Mouse (Mus musculus) ES-E14 (cell line): ENCODE measurements around the gene Sema6b. TPM values are rescaled to one million over a fixed set of nuclear protein-coding genes. Genes with fewer than 3 reads are reported as not detected.

ENCODE experiments used
- DNase-seq: peaks from one replicate; pipeline ENCODE4 v3.0.0-alpha.2; 2013; ENCODE audit warnings: low read depth, low spot score
- H3K27ac ChIP-seq: 2 replicates; pipeline ENCODE4 v1.5.1; 2012; ENCODE audit warnings: low read depth, mild to moderate bottlenecking, low read length, moderate library complexity, mixed read lengths; ENCODE audit not compliant: poor library complexity, insufficient read depth, severe bottlenecking
- H3K36me3 ChIP-seq: 2 replicates; pipeline ENCODE4 v1.6.1; 2012; ENCODE audit warnings: mild to moderate bottlenecking, low read length, moderate library complexity, mixed read lengths; ENCODE audit not compliant: control insufficient read depth, poor library complexity, insufficient read depth, severe bottlenecking
- H3K4me1 ChIP-seq, 2 experiments: fragments of 150-350 bp in 1 of 2; sonication (generic) in 1 of 2; 2 replicates each; pipeline ENCODE4 v1.6.1; 2012; ENCODE audit warnings: low read length in 2 of 2, mild to moderate bottlenecking in 1 of 2, mixed read lengths in 1 of 2; ENCODE audit not compliant: control insufficient read depth in 2 of 2, insufficient read depth in 2 of 2, poor library complexity in 1 of 2
- H3K4me3 ChIP-seq, 2 experiments: fragments of 150-350 bp in 1 of 2; sonication (generic) in 1 of 2; 2 replicates each; pipeline ENCODE4 v1.5.1; 2012; ENCODE audit warnings: low read length in 2 of 2, low read depth in 1 of 2, mild to moderate bottlenecking in 1 of 2, mixed read lengths in 1 of 2; ENCODE audit not compliant: insufficient read depth in 1 of 2, poor library complexity in 1 of 2, severe bottlenecking in 1 of 2
- H3K9ac ChIP-seq: 2 replicates; pipeline ENCODE4 v1.6.1; 2012; ENCODE audit warnings: low read depth, mild to moderate bottlenecking, low read length, mixed read lengths; ENCODE audit not compliant: poor library complexity, insufficient read depth, severe bottlenecking
- H3K9me3 ChIP-seq: fragments of 150-350 bp; sonication (generic); 2 replicates; pipeline ENCODE4 v1.6.1; 2012; ENCODE audit warnings: low read depth, mild to moderate bottlenecking, low read length; ENCODE audit not compliant: control insufficient read depth, insufficient read depth
- CHD2 ChIP-seq: IDR thresholded peaks from 2 replicates; pipeline ENCODE4 v1.6.1; 2014; ENCODE audit warnings: mild to moderate bottlenecking, low read depth, low read length, inconsistent platforms
- HCFC1 ChIP-seq: IDR thresholded peaks from 2 replicates; pipeline ENCODE4 v1.6.1; 2012; ENCODE audit warnings: low read length, inconsistent platforms, borderline replicate concordance; ENCODE audit not compliant: insufficient read depth
- MAFK ChIP-seq: IDR thresholded peaks from 2 replicates; pipeline ENCODE4 v1.6.1; 2014; ENCODE audit warnings: mild to moderate bottlenecking, low read depth, low read length, inconsistent platforms; ENCODE audit not compliant: insufficient read depth
- ZC3H11A ChIP-seq: IDR thresholded peaks from 2 replicates; pipeline ENCODE4 v1.6.1; 2012; ENCODE audit warnings: low read depth, mild to moderate bottlenecking, inconsistent platforms, low read length, borderline replicate concordance
- ZNF384 ChIP-seq: IDR thresholded peaks from 2 replicates; pipeline ENCODE4 v1.6.1; 2012; ENCODE audit warnings: low read depth, low read length, inconsistent platforms
- in situ Hi-C, 2 experiments: fragments of 600-800 bp; cut with MboI; formaldehyde crosslinking; loops; one replicate each; pipeline ENCODE4 v1.15.1; 2025; ENCODE audit warnings: low sequenced_read_pairs in 2 of 2, inconsistent platforms in 1 of 2; ENCODE audit not compliant: unreplicated experiment in 2 of 2
- total RNA-seq: library from RNA; depleted of rRNA; stranded (reverse); fragments of 300-350 nt; gene quantifications from 2 replicates; pipeline ENCODE4 v1.2.3, GENCODE M21; 2012

The Sema6b gene
- total RNA-seq, 1 experiment, result 2.9 TPM

DNA sequence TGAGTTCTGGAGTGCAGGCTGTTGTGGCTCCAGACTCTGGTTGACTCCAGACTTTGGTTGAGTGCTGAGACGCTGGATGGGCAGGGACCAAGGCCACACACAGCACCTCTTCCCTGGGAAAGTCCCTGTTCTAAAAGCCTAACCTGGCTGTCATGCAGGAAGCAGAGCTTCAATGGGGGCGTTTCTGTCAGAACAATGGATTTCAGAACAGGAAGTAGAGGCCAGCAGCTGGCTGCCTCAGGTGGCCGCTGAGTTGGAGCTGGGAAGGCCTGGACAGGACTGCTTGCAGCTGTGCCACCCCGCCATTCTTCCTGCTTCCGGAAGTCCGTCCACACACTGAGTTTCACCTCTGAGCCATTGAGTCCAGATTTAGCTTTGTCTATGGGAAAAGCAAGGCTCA lies 29.7 kb upstream of the Sema6b start:
- in situ Hi-C loops, result no loop called here
- H3K4me3 ChIP-seq, result no peak overlapping the region

DNA sequence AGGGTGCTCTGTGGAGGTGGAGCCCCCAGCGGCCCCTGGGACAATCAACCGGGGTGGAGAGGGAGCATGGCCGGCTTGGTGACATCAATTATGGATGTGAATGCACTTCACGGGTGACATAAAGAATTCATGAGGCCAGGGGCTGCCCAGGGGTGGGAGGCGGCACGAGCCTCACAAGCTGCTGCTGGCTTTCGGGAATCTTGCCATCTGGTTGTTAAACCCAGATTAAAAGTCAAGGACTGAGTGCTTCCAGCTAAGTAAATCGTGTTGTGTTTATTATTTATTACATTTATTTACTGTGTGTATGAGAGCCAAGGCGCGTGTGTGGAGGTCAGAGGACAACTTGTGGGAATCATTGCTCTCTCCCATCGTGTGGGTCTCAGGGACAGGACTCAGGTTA lies 25.5 kb upstream of the Sema6b start:
- no peak overlapping the region for H3K9ac ChIP-seq
- in situ Hi-C loops, result no loop called here
- peaks cover 0 to 9% of the 10 kb centered on the region in 2 experiments; a peak in 1 of 4 replicates for H3K4me1 ChIP-seq
- no peaks in the 10 kb centered on the region for H3K9me3 ChIP-seq
- TF ChIP-seq CHD2 (no peak), MAFK (no peak), HCFC1 (no peak), ZC3H11A (no peak), ZNF384 (no peak)
- no peak overlapping the region for H3K27ac ChIP-seq
- no peak for DNase-seq
- H3K4me3 ChIP-seq, result no peak overlapping the region
- no peaks in the 10 kb centered on the region for H3K36me3 ChIP-seq

More for the DNA sequence above, 29.7 kb upstream of the Sema6b start:
- DNase-seq, result no peak
- Histone ChIP-seq H3K9me3 (no peaks in the 10 kb centered on the region), H3K36me3 (no peaks in the 10 kb centered on the region; the same call in 1 of the 2 replicates), H3K9ac (no peak overlapping the region), H3K27ac (no peak overlapping the region), H3K4me1 (peaks cover 0 to 12% of the 10 kb centered on the region in 2 experiments; a peak in 1 of 4 replicates)
- TF ChIP-seq MAFK, result no peak
- no peak for TF ChIP-seq ZC3H11A
- TF ChIP-seq ZNF384, result no peak
- no peak for TF ChIP-seq CHD2
- no peak for TF ChIP-seq HCFC1

DNA sequence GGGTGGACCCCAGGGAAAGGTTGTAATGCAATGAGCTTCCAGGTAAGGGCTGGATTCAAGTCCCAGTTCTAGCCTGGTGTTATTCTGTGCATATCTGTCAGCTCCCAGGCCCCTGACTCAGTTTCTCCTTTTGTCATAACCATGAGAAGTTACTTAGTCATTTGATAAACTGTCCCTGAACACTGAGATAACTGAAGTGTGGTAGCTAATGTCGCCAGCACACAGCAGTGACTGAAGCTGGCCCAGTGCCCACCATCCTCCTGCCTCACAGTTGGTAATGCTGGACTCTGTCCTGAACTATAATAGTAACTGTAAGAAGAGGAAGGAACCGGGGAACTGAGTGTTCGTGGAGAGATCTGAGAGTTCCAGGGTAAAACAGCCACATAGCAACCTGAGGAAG lies 24.4 kb upstream of the Sema6b start:
- no peak for TF ChIP-seq CHD2
- no peak for TF ChIP-seq HCFC1
- no peak for TF ChIP-seq MAFK

DNA sequence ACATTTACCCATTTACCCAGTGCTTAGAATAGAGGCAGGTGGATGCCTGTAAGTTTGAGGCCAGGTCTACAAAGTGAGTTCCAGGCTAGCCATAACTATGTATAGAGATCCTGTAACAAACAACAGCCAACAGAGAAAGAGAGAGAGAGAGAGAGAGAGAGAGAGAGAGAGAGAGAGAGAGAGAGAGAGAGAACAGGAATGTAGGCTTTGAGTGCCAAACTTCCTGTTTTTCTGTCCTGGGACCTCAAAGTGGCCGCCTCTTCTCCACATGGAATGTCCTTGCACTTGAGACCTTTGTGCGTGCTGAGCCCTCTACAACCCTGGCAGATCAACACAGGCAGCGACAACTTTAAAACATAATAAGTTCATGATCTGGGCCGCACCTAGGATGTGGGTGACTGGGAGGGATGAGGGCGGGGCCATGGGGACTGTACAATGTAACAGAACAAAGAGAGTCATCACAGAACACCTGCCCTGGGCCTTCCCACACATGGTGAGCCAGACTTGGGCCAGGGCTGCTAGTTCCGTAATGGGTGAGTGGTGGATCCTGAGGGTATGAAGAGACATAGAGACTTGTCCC lies 23.5 kb upstream of the Sema6b start:
- no peak for TF ChIP-seq ZNF384
- TF ChIP-seq ZC3H11A, result no peak
- TF ChIP-seq HCFC1, result no peak
- H3K4me3 ChIP-seq, result no peak overlapping the region
- H3K9ac ChIP-seq, result no peak overlapping the region
- H3K4me1 ChIP-seq, result no peaks in the 10 kb centered on the region; a peak in 1 of 4 replicates
- in situ Hi-C loops, result no loop called here
- H3K27ac ChIP-seq, result no peak overlapping the region
- DNase-seq, result no peak
- H3K9me3 ChIP-seq, result no peaks in the 10 kb centered on the region
- no peaks in the 10 kb centered on the region for H3K36me3 ChIP-seq

More for the DNA sequence above, 24.4 kb upstream of the Sema6b start:
- Histone ChIP-seq H3K9ac (no peak overlapping the region), H3K36me3 (no peaks in the 10 kb centered on the region), H3K4me1 (peaks cover 0 to 3% of the 10 kb centered on the region in 2 experiments; a peak in 1 of 4 replicates), H3K4me3 (no peak overlapping the region), H3K9me3 (no peaks in the 10 kb centered on the region), H3K27ac (no peak overlapping the region)
- DNase-seq, result no peak
- in situ Hi-C loops, result no loop called here

DNA sequence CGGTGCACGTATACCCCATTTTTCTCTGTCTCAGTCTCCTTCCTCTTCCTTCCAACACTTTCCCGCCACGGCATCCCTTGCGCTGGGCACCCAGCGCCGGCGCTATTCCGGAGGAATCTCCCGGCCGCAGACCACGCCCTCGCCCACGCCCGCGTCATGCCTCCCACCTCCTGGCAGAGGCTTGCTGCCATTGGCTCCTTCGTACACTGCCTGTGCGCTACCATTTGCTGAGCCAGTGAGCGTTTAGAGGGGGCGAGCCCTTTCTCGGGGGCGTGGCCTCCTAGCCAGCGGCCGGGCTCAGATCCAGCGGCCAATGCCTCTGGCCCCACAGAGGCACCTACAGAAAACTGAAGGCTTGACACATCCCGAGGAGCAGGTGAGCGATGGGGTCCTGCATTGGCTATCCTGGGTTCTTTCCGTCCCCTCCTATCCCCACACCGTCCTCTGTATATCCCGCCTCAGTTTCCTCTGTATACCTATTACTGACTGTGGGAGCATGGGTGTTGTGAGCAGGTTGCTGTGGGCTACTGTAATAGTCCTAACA lies 22.2 kb upstream of the Sema6b start, which contains the start of gene Tnfaip8l1:
Tnfaip8l1 (plus strand) TSS at position 247 of the 544 bp plus-strand sequence.
- Histone ChIP-seq H3K36me3 (no peaks in the 10 kb centered on the region), H3K4me3 (peak within 1 kb of the TSS; percentile 50 to 88), H3K27ac (no peak within 1 kb of the TSS), H3K4me1 (no peaks in the 10 kb centered on the region; a peak in 1 of 4 replicates), H3K9me3 (no peaks in the 10 kb centered on the region), H3K9ac (peak within 1 kb of the TSS; percentile 57)
- in situ Hi-C loops, result no loop called here
- peak; percentile 81 for DNase-seq
- TF ChIP-seq MAFK, result no peak
- no peak for TF ChIP-seq CHD2
- TF ChIP-seq HCFC1, result no peak
- TF ChIP-seq ZC3H11A, result no peak
- TF ChIP-seq ZNF384, result no peak
